Comparison of ENCODE assay signal across 11 mouse cellular contexts in the genomic region with DNA sequence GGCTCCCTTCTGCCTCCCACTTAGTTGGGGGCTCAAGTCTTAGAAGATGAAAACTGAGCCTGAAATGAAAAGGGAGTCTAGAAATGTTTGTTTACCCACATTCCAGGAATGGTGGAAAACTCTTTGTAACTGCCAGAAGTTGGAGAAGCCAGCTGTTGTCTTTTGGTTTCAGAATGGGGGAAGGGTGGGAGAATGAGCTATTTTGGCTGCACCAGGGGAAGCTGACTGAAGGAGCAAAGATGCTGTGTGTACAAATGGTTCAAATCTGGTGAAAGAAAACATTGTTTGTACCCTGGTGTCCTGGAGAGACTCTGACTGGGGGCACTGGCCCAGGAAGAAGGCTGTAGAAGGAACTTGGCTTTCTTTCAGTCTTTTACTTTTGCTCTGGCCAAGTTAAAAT.
A peak's percentile ranks its signal among the peaks of the same experiment; 100 is the strongest.
DNase-seq lines count a peak whose midpoint lies in the region; ATAC-seq and TF ChIP-seq lines count a peak whose summit lies in the region.
"Had no signal": no experiment of that assay in that cellular context is flagged by ENCODE, and none has a peak within 500 bp of the region (broad histone marks: within the 10 kb centered on the region; RNA-seq: fewer than 3 reads in every experiment).

No protein-coding gene starts in this region.

- H3K4me2 ChIP-seq in embryonic facial prominence, embryonic 11.5 days (ENCODE audit: low read depth, low read length): no peak overlapping the region
- H3K4me2 ChIP-seq in midbrain, postnatal 0 days (ENCODE audit: low read depth, low read length, poor library complexity, severe bottlenecking): no peak overlapping the region
- H3K4me2 ChIP-seq in midbrain, embryonic 11.5 days: no peak overlapping the region
- H3K4me2 ChIP-seq: hindbrain, embryonic 15.5 days; neural tube, embryonic 13.5 days had no signal

- H3K9ac ChIP-seq in embryonic facial prominence, embryonic 11.5 days (replicated peaks; ENCODE audit: low read length): no peak overlapping the region
- no peak overlapping the region for H3K9ac ChIP-seq in midbrain, postnatal 0 days (replicated peaks; ENCODE audit: low read length, poor library complexity, severe bottlenecking)
- H3K9ac ChIP-seq in midbrain, embryonic 11.5 days (ENCODE audit: low read length): no peak overlapping the region
- H3K9ac ChIP-seq: forebrain, postnatal 0 days; hindbrain, embryonic 15.5 days; neural tube, embryonic 13.5 days had no signal

- no peak overlapping the region for H3K27ac ChIP-seq in embryonic facial prominence, embryonic 11.5 days (replicated peaks; ENCODE audit: low read depth, low read length)
- H3K27ac ChIP-seq in embryonic facial prominence, embryonic 10.5 days (replicated peaks): no peak overlapping the region
- H3K27ac ChIP-seq in midbrain, postnatal 0 days (ENCODE audit: low read depth, low read length): no peak overlapping the region
- no peak overlapping the region for H3K27ac ChIP-seq in midbrain, embryonic 11.5 days (ENCODE audit: low read depth, low read length)
- H3K27ac ChIP-seq: hindbrain, embryonic 15.5 days; neural tube, embryonic 13.5 days had no signal

- no peaks in the 10 kb centered on the region for H3K27me3 ChIP-seq in embryonic facial prominence, embryonic 11.5 days (ENCODE audit: control insufficient read depth, insufficient read depth, low read length)
- no peaks in the 10 kb centered on the region for H3K27me3 ChIP-seq in embryonic facial prominence, embryonic 10.5 days (replicated peaks; ENCODE audit: low read depth, poor library complexity, severe bottlenecking)
- H3K27me3 ChIP-seq in midbrain, postnatal 0 days (ENCODE audit: insufficient read depth, low read length): no peaks in the 10 kb centered on the region
- H3K27me3 ChIP-seq in midbrain, embryonic 11.5 days (ENCODE audit: control insufficient read depth, insufficient read depth, low read length): no peaks in the 10 kb centered on the region
- H3K27me3 ChIP-seq: hindbrain, embryonic 15.5 days; neural tube, embryonic 13.5 days had no signal

- DNase-seq in embryonic facial prominence, embryonic 11.5 days (ENCODE audit: low spot score): peak; percentile 11
- no peak for DNase-seq in embryonic facial prominence, embryonic 10.5 days (ENCODE audit: low spot score)
- peak; percentile 40 for DNase-seq in midbrain, postnatal 0 days (ENCODE audit: low spot score)
- DNase-seq in midbrain, embryonic 11.5 days (ENCODE audit: low spot score, missing footprints): no peak
- DNase-seq in kidney, postnatal 10 days: peak; percentile 46
- peak; percentile 67 for DNase-seq in lung, postnatal 36 days
- no peak for DNase-seq in adrenal gland, postnatal 14 days
- DNase-seq: forebrain, postnatal 0 days had no signal

- H3K9me3 ChIP-seq in embryonic facial prominence, embryonic 11.5 days (replicated peaks; ENCODE audit: control insufficient read depth, low read length): no peaks in the 10 kb centered on the region
- H3K9me3 ChIP-seq in embryonic facial prominence, embryonic 10.5 days: no peaks in the 10 kb centered on the region
- H3K9me3 ChIP-seq in midbrain, postnatal 0 days (ENCODE audit: low read length): no peaks in the 10 kb centered on the region
- no peaks in the 10 kb centered on the region for H3K9me3 ChIP-seq in midbrain, embryonic 11.5 days (ENCODE audit: control insufficient read depth, low read length)
- H3K9me3 ChIP-seq: hindbrain, embryonic 15.5 days; neural tube, embryonic 13.5 days had no signal

- TF ChIP-seq CTCF in midbrain, postnatal 0 days (IDR thresholded peaks at IDR 0.05): no peak

- H3K36me3 ChIP-seq in embryonic facial prominence, embryonic 11.5 days (replicated peaks; ENCODE audit: control insufficient read depth, insufficient read depth, low read depth, low read length): no peaks in the 10 kb centered on the region
- no peaks in the 10 kb centered on the region for H3K36me3 ChIP-seq in embryonic facial prominence, embryonic 10.5 days (replicated peaks)
- no peaks in the 10 kb centered on the region for H3K36me3 ChIP-seq in midbrain, postnatal 0 days (ENCODE audit: insufficient read depth, low read length)
- no peaks in the 10 kb centered on the region for H3K36me3 ChIP-seq in midbrain, embryonic 11.5 days (ENCODE audit: control insufficient read depth, insufficient read depth, low read length)
- H3K36me3 ChIP-seq: hindbrain, embryonic 15.5 days; neural tube, embryonic 13.5 days had no signal

- no peak for ATAC-seq in embryonic facial prominence, embryonic 11.5 days (replicated peaks; ENCODE audit: insufficient number of reproducible peaks, low FRiP score, low TSS enrichment, low read depth)
- no peak for ATAC-seq in midbrain, postnatal 0 days (ENCODE audit: low FRiP score)
- ATAC-seq in midbrain, embryonic 11.5 days (ENCODE audit: low FRiP score): no peak
- no peak for ATAC-seq in inflammation-experienced regulatory T-cells, adult 6 months
- ATAC-seq: forebrain, postnatal 0 days had no signal

- no peaks in the 10 kb centered on the region for H3K4me1 ChIP-seq in embryonic facial prominence, embryonic 11.5 days (ENCODE audit: control insufficient read depth, insufficient read depth, low read length)
- peaks cover 12% of the 10 kb centered on the region for H3K4me1 ChIP-seq in embryonic facial prominence, embryonic 10.5 days
- no peaks in the 10 kb centered on the region for H3K4me1 ChIP-seq in midbrain, postnatal 0 days (ENCODE audit: insufficient read depth, low read length)
- no peaks in the 10 kb centered on the region for H3K4me1 ChIP-seq in midbrain, embryonic 11.5 days (ENCODE audit: control insufficient read depth, insufficient read depth, low read length)
- H3K4me1 ChIP-seq: hindbrain, embryonic 15.5 days had no signal

- no peak overlapping the region for H3K4me3 ChIP-seq in embryonic facial prominence, embryonic 11.5 days (ENCODE audit: low read depth, low read length)
- H3K4me3 ChIP-seq in embryonic facial prominence, embryonic 10.5 days: no peak overlapping the region
- H3K4me3 ChIP-seq in midbrain, postnatal 0 days (ENCODE audit: low read depth, low read length): no peak overlapping the region
- H3K4me3 ChIP-seq in midbrain, embryonic 11.5 days (ENCODE audit: low read depth, low read length): no peak overlapping the region
- H3K4me3 ChIP-seq: hindbrain, embryonic 15.5 days; neural tube, embryonic 13.5 days had no signal

Comparison
In these comparisons a context has a peak if more than half of its experiments do, and no peak if none do; other contexts are left out.
1. DNase-seq: peak in embryonic facial prominence, embryonic 11.5 days (single experiment), midbrain, postnatal 0 days (single experiment), kidney, postnatal 10 days (single experiment) and lung, postnatal 36 days (single experiment); none in embryonic facial prominence, embryonic 10.5 days (single experiment), midbrain, embryonic 11.5 days (single experiment) and adrenal gland, postnatal 14 days (single experiment).